Mouse (Mus musculus): ENCODE measurements around the gene Scaper.
A peak's percentile ranks its signal among the peaks of the same experiment; 100 is the strongest.

Gene Scaper

GRCm38 (mm10) chr9:55540391-55540770, 397.5 kb downstream of the Scaper start:
- DNase-seq (ENCODE audit: low read depth): peak; percentile 28

GRCm38 (mm10) chr9:55539661-55540390, 398.1 kb downstream of the Scaper start:
- no peak for DNase-seq (ENCODE audit: low read depth)

GRCm38 (mm10) chr9:55539006-55539405, 398.9 kb downstream of the Scaper start:
- no peak for DNase-seq (ENCODE audit: low read depth)

GRCm38 (mm10) chr9:55538377-55538776, 399.5 kb downstream of the Scaper start, which contains the start of gene Isl2:
Isl2 (plus strand) TSS chr9:55538672.
- DNase-seq (ENCODE audit: low read depth): peak; percentile 66

- DNase-seq (ENCODE audit: low read depth): peak; percentile 84
Observed at GRCm38 (mm10) chr9:55535907-55536306, 402.0 kb downstream of the Scaper start.

- no peak for DNase-seq (ENCODE audit: low read depth)
Observed at GRCm38 (mm10) chr9:55525716-55526115, 412.2 kb downstream of the Scaper start.

- DNase-seq (ENCODE audit: low read depth): peak; percentile 97
Observed at GRCm38 (mm10) chr9:55512027-55512543, 425.8 kb downstream of the Scaper start, which contains the start of gene Etfa. Etfa (minus strand) TSS chr9:55512243.

GRCm38 (mm10) chr9:55511521-55511993, 426.4 kb downstream of the Scaper start:
- peak; percentile 60 for DNase-seq (ENCODE audit: low read depth)

- no peak for DNase-seq (ENCODE audit: low read depth)
Observed at GRCm38 (mm10) chr9:55510651-55511235, 427.2 kb downstream of the Scaper start.

- DNase-seq (ENCODE audit: low read depth): no peak
Observed at GRCm38 (mm10) chr9:55509731-55510130, 428.2 kb downstream of the Scaper start.

- DNase-seq (ENCODE audit: low read depth): peak; percentile 28
Observed at GRCm38 (mm10) chr9:55508701-55509100, 429.2 kb downstream of the Scaper start.

- no peak for DNase-seq (ENCODE audit: low read depth)
Observed at GRCm38 (mm10) chr9:55507922-55508321, 430.0 kb downstream of the Scaper start.
